ENCODE assay signal across 8 mouse cellular contexts in genomic region chr11:70020022-70020631, GRCm38 (mm10). TPM values are rescaled to one million over a fixed set of nuclear protein-coding genes. Genes with fewer than 3 reads are reported as not detected.
DNase-seq lines count a peak whose midpoint lies in the region; ATAC-seq lines count a peak whose summit lies in the region.

No protein-coding gene starts in this region.

- H3K9ac ChIP-seq in kidney, embryonic 16.5 days (replicated peaks; ENCODE audit: low read length) = peak overlapping the region; percentile 85
- H3K9ac ChIP-seq in forebrain, embryonic 14.5 days (ENCODE audit: low read length) = peak overlapping the region; percentile 94
- H3K9ac ChIP-seq in liver, embryonic 12.5 days = no peak overlapping the region

- no peaks in the 10 kb centered on the region for H3K27me3 ChIP-seq in kidney, embryonic 16.5 days (ENCODE audit: insufficient read depth, low read length)
- H3K27me3 ChIP-seq in forebrain, embryonic 14.5 days (replicated peaks; ENCODE audit: control insufficient read depth, insufficient read depth, low read length) = no peaks in the 10 kb centered on the region
- peaks cover 32% of the 10 kb centered on the region for H3K27me3 ChIP-seq in liver, embryonic 12.5 days (replicated peaks)

- no peak for DNase-seq in kidney, postnatal 14 days
- DNase-seq in Muller cell, postnatal 12 days (ENCODE audit: inconsistent ontology term) = peak; percentile 38
- DNase-seq in forebrain, embryonic 14.5 days (ENCODE audit: low spot score) = peak; percentile 30
- DNase-seq in thymus, postnatal 14 days = peak; percentile 81
- DNase-seq in spleen, postnatal 4 days (ENCODE audit: low spot score in 2 of 2) = no peak
- DNase-seq in lung, adult 18-20 months = no peak

- peak overlapping the region; percentile 88 for H3K27ac ChIP-seq in kidney, embryonic 16.5 days (ENCODE audit: low read length)
- peak overlapping the region; percentile 90 for H3K27ac ChIP-seq in forebrain, embryonic 14.5 days (ENCODE audit: low read depth, low read length)
- peak overlapping the region; percentile 54 for H3K27ac ChIP-seq in liver, embryonic 12.5 days

- H3K9me3 ChIP-seq in kidney, embryonic 16.5 days (ENCODE audit: low read length) = no peaks in the 10 kb centered on the region
- no peaks in the 10 kb centered on the region for H3K9me3 ChIP-seq in forebrain, embryonic 14.5 days (replicated peaks; ENCODE audit: control insufficient read depth, low read length)
- H3K9me3 ChIP-seq in liver, embryonic 12.5 days (replicated peaks) = no peaks in the 10 kb centered on the region

- no peaks in the 10 kb centered on the region for H3K36me3 ChIP-seq in kidney, embryonic 16.5 days (ENCODE audit: insufficient read depth, low read length)
- H3K36me3 ChIP-seq in forebrain, embryonic 14.5 days (ENCODE audit: control insufficient read depth, insufficient read depth, low read length) = no peaks in the 10 kb centered on the region
- H3K36me3 ChIP-seq in liver, embryonic 12.5 days = no peaks in the 10 kb centered on the region

- WGBS in kidney, embryonic 16.5 days = 21% methylated on average over 8 of the region's 8 CpGs
- WGBS in forebrain, embryonic 14.5 days = 11% methylated on average over 8 of the region's 8 CpGs
- WGBS in liver, embryonic 12.5 days (ENCODE audit: insufficient replicate concordance) = 21% methylated on average over 8 of the region's 8 CpGs

- peaks cover 53% of the 10 kb centered on the region for H3K4me1 ChIP-seq in kidney, embryonic 16.5 days (ENCODE audit: insufficient read depth, low read length)
- H3K4me1 ChIP-seq in forebrain, embryonic 14.5 days (ENCODE audit: control insufficient read depth, insufficient read depth, low read length) = peaks cover 49% of the 10 kb centered on the region
- peaks cover 76% of the 10 kb centered on the region for H3K4me1 ChIP-seq in liver, embryonic 12.5 days

- ATAC-seq in kidney, embryonic 16.5 days (ENCODE audit: low FRiP score, low TSS enrichment) = no peak
- no peak for ATAC-seq in forebrain, embryonic 14.5 days
- no peak for ATAC-seq in liver, embryonic 12.5 days

- peak overlapping the region; percentile 94 for H3K4me2 ChIP-seq in kidney, embryonic 16.5 days (replicated peaks; ENCODE audit: low read depth, low read length)
- H3K4me2 ChIP-seq in forebrain, embryonic 14.5 days (ENCODE audit: low read length) = peak overlapping the region; percentile 79
- peak overlapping the region; percentile 71 for H3K4me2 ChIP-seq in liver, embryonic 12.5 days

- peak overlapping the region; percentile 74 for H3K4me3 ChIP-seq in kidney, embryonic 16.5 days (ENCODE audit: low read length)
- H3K4me3 ChIP-seq in forebrain, embryonic 14.5 days (ENCODE audit: low read depth, low read length) = peak overlapping the region; percentile 66
- peak overlapping the region; percentile 57; the same call in 1 of the 2 replicates for H3K4me3 ChIP-seq in liver, embryonic 12.5 days

RNA-seq across cellular contexts. Expression of gene Dlg4, which starts 3.4 kb away (rescaled TPM):
- polyA plus RNA-seq in kidney, embryonic 16.5 days (2015; fragmentation: Nextera tagmentation; extraction: Ambion mirVana) = 9.3 and 13.2 TPM in 2 replicates
- polyA plus RNA-seq in forebrain, embryonic 14.5 days (2014; fragmentation: Nextera tagmentation; extraction: Ambion mirVana) = 19.3 and 21.0 TPM in 2 replicates
- 2.3 and 2.7 TPM in 2 replicates for polyA plus RNA-seq in liver, embryonic 12.5 days (2016; fragmentation: Nextera tagmentation; extraction: Ambion mirVana)

RNA-seq across cellular contexts. Expression of gene Acadvl, which starts 4.9 kb away (rescaled TPM):
- polyA plus RNA-seq in kidney, embryonic 16.5 days (2015; fragmentation: Nextera tagmentation; extraction: Ambion mirVana) = 107 and 114 TPM in 2 replicates
- polyA plus RNA-seq in forebrain, embryonic 14.5 days (2014; fragmentation: Nextera tagmentation; extraction: Ambion mirVana) = 53.3 and 58.4 TPM in 2 replicates
- polyA plus RNA-seq in liver, embryonic 12.5 days (2016; fragmentation: Nextera tagmentation; extraction: Ambion mirVana) = 89.9 and 91.3 TPM in 2 replicates

RNA-seq across cellular contexts. Expression of gene Dvl2, which starts 19.7 kb away (rescaled TPM):
- 39.1 and 40.7 TPM in 2 replicates for polyA plus RNA-seq in kidney, embryonic 16.5 days (2015; fragmentation: Nextera tagmentation; extraction: Ambion mirVana)
- 19.7 and 25.7 TPM in 2 replicates for polyA plus RNA-seq in forebrain, embryonic 14.5 days (2014; fragmentation: Nextera tagmentation; extraction: Ambion mirVana)
- polyA plus RNA-seq in liver, embryonic 12.5 days (2016; fragmentation: Nextera tagmentation; extraction: Ambion mirVana) = 13.4 and 13.7 TPM in 2 replicates

RNA-seq across cellular contexts. Expression of gene Phf23, which starts 24.6 kb away (rescaled TPM):
- polyA plus RNA-seq in kidney, embryonic 16.5 days (2015; fragmentation: Nextera tagmentation; extraction: Ambion mirVana) = 69.1 and 74.5 TPM in 2 replicates
- polyA plus RNA-seq in forebrain, embryonic 14.5 days (2014; fragmentation: Nextera tagmentation; extraction: Ambion mirVana) = 49.4 and 49.6 TPM in 2 replicates
- 39.5 and 40.9 TPM in 2 replicates for polyA plus RNA-seq in liver, embryonic 12.5 days (2016; fragmentation: Nextera tagmentation; extraction: Ambion mirVana)

RNA-seq across cellular contexts. Expression of gene Gabarap, which starts 29.2 kb away (rescaled TPM):
- polyA plus RNA-seq in kidney, embryonic 16.5 days (2015; fragmentation: Nextera tagmentation; extraction: Ambion mirVana) = 437 and 481 TPM in 2 replicates
- polyA plus RNA-seq in forebrain, embryonic 14.5 days (2014; fragmentation: Nextera tagmentation; extraction: Ambion mirVana) = 701 and 779 TPM in 2 replicates
- 260 and 270 TPM in 2 replicates for polyA plus RNA-seq in liver, embryonic 12.5 days (2016; fragmentation: Nextera tagmentation; extraction: Ambion mirVana)

Comparison
In these comparisons a context has a peak if more than half of its experiments do, and no peak if none do; other contexts are left out.
1. DNase-seq: peak in Muller cell, postnatal 12 days (single experiment), forebrain, embryonic 14.5 days (single experiment) and thymus, postnatal 14 days (single experiment); none in kidney, postnatal 14 days (single experiment), spleen, postnatal 4 days (0 of 2) and lung, adult 18-20 months (0 of 2).
2. Peak in every context shown above with its lines, with median percentiles within 50 percentile points of each other: H3K27ac ChIP-seq, H3K4me2 ChIP-seq and H3K4me3 ChIP-seq.